Mouse (Mus musculus): ENCODE measurements around the gene Olfr316. TPM values are rescaled to one million over a fixed set of nuclear protein-coding genes. Genes with fewer than 3 reads are reported as not detected.

Olfr316 gene
- polyA plus RNA-seq, 1 experiment from 2014 or later = not detected

DNA sequence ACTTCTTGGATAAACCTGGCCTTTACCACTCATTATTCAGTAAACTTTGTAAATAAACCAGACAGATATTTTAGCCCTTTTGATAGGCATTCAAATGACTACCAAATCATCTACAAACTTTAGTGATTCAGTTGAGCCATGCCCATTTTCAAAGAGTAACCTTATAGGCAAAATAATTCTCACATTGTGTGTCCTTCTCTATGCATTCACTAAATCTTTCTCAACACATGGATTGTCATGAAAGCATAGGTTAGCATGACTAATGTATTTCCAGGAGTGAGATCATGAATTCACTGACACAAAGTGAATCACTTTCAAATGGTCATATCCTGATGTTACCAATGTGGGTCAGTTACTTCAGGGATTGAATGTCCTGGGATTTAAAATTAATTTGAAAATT is 20.4 kb downstream of the Olfr316 start, which contains the start of gene Olfr315:
Olfr315 (plus strand) TSS at position 301 of the 400 bp plus-strand sequence.
- no peak for ATAC-seq
- H3K9ac ChIP-seq (ENCODE audit: low read depth, low read length) = no peak within 1 kb of the TSS

GRCm38 (mm10) chr11:58782480-58783089 is 30.1 kb downstream of the Olfr316 start, which contains the start of gene Olfr314:
Olfr314 (plus strand) TSS chr11:58782952.
- H3K27ac ChIP-seq (ENCODE audit: low read depth, low read length) = no peak within 1 kb of the TSS
- H3K36me3 ChIP-seq (ENCODE audit: control insufficient read depth, insufficient read depth, low read length) = no peaks in the 10 kb centered on the region
- H3K9me3 ChIP-seq (ENCODE audit: control insufficient read depth, low read length) = no peaks in the 10 kb centered on the region
- H3K4me2 ChIP-seq (ENCODE audit: low read length) = no peak within 1 kb of the TSS
- WGBS = 86% methylated on average over 6 of the region's 6 CpGs
- no peaks in the 10 kb centered on the region for H3K4me1 ChIP-seq (ENCODE audit: control insufficient read depth, insufficient read depth, low read depth, low read length)
- H3K4me3 ChIP-seq (ENCODE audit: low read length) = no peak within 1 kb of the TSS
- H3K9ac ChIP-seq (ENCODE audit: low read depth, low read length) = no peak within 1 kb of the TSS
- no peaks in the 10 kb centered on the region for H3K27me3 ChIP-seq (replicated peaks; ENCODE audit: control insufficient read depth, insufficient read depth, low read length)
- no peak for ATAC-seq

More for the DNA sequence above, 20.4 kb downstream of the Olfr316 start, which contains the start of gene Olfr315:
- H3K4me3 ChIP-seq (ENCODE audit: low read length) = no peak within 1 kb of the TSS
- H3K27ac ChIP-seq (ENCODE audit: low read depth, low read length) = no peak within 1 kb of the TSS
- H3K4me1 ChIP-seq (ENCODE audit: control insufficient read depth, insufficient read depth, low read depth, low read length) = no peaks in the 10 kb centered on the region
- no peak within 1 kb of the TSS for H3K4me2 ChIP-seq (ENCODE audit: low read length)
- no peaks in the 10 kb centered on the region for H3K9me3 ChIP-seq (ENCODE audit: control insufficient read depth, low read length)
- H3K27me3 ChIP-seq (replicated peaks; ENCODE audit: control insufficient read depth, insufficient read depth, low read length) = no peaks in the 10 kb centered on the region
- no peaks in the 10 kb centered on the region for H3K36me3 ChIP-seq (ENCODE audit: control insufficient read depth, insufficient read depth, low read length)

GRCm38 (mm10) chr11:58784182-58784581 is 31.6 kb downstream of the Olfr316 start:
- no peak overlapping the region for H3K4me2 ChIP-seq (ENCODE audit: low read length)
- H3K36me3 ChIP-seq (ENCODE audit: control insufficient read depth, insufficient read depth, low read length) = no peaks in the 10 kb centered on the region
- H3K9me3 ChIP-seq (ENCODE audit: control insufficient read depth, low read length) = no peaks in the 10 kb centered on the region
- H3K4me3 ChIP-seq (ENCODE audit: low read length) = no peak overlapping the region
- ATAC-seq = no peak
- H3K27me3 ChIP-seq (replicated peaks; ENCODE audit: control insufficient read depth, insufficient read depth, low read length) = no peaks in the 10 kb centered on the region
- H3K4me1 ChIP-seq (ENCODE audit: control insufficient read depth, insufficient read depth, low read depth, low read length) = no peaks in the 10 kb centered on the region
- H3K27ac ChIP-seq (ENCODE audit: low read depth, low read length) = no peak overlapping the region
- WGBS = 79% methylated on average over 2 of the region's 2 CpGs
- no peak overlapping the region for H3K9ac ChIP-seq (ENCODE audit: low read depth, low read length)

GRCm38 (mm10) chr11:58787651-58788050 is 35.1 kb downstream of the Olfr316 start:
- H3K4me1 ChIP-seq (ENCODE audit: control insufficient read depth, insufficient read depth, low read depth, low read length) = no peaks in the 10 kb centered on the region
- WGBS = 90% methylated on average over 10 of the region's 10 CpGs
- H3K4me3 ChIP-seq (ENCODE audit: low read length) = no peak overlapping the region
- no peak overlapping the region for H3K27ac ChIP-seq (ENCODE audit: low read depth, low read length)
- H3K9ac ChIP-seq (ENCODE audit: low read depth, low read length) = no peak overlapping the region
- H3K27me3 ChIP-seq (replicated peaks; ENCODE audit: control insufficient read depth, insufficient read depth, low read length) = no peaks in the 10 kb centered on the region
- H3K36me3 ChIP-seq (ENCODE audit: control insufficient read depth, insufficient read depth, low read length) = no peaks in the 10 kb centered on the region
- no peaks in the 10 kb centered on the region for H3K9me3 ChIP-seq (ENCODE audit: control insufficient read depth, low read length)
- H3K4me2 ChIP-seq (ENCODE audit: low read length) = no peak overlapping the region
- ATAC-seq = no peak

DNA sequence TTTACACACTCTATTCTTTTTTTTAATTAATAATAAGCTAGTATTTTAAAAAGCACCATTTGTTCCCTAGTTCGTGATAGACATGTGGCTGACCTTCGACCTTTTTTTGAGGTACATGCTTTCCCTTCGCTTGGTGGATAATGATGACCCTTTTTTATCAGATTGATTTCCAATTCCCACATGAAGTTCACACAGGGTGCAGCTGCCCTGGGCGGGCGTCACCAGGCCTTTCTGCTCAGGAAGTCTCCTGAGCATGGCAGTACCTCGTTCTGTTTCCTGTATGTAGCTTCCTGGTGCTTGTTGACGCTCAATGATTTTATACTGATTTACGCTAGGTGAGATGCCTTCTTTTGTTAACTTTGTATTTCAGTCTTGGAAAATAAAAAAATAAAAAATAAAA is 35.8 kb downstream of the Olfr316 start:
- H3K27me3 ChIP-seq (replicated peaks; ENCODE audit: control insufficient read depth, insufficient read depth, low read length) = no peaks in the 10 kb centered on the region
- no peaks in the 10 kb centered on the region for H3K9me3 ChIP-seq (ENCODE audit: control insufficient read depth, low read length)
- no peak overlapping the region for H3K4me2 ChIP-seq (ENCODE audit: low read length)
- no peak for ATAC-seq
- no peaks in the 10 kb centered on the region for H3K36me3 ChIP-seq (ENCODE audit: control insufficient read depth, insufficient read depth, low read length)
- H3K27ac ChIP-seq (ENCODE audit: low read depth, low read length) = no peak overlapping the region
- 83% methylated on average over 8 of the region's 8 CpGs for WGBS
- no peak overlapping the region for H3K4me3 ChIP-seq (ENCODE audit: low read length)
- H3K9ac ChIP-seq (ENCODE audit: low read depth, low read length) = no peak overlapping the region
- H3K4me1 ChIP-seq (ENCODE audit: control insufficient read depth, insufficient read depth, low read depth, low read length) = no peaks in the 10 kb centered on the region

DNA sequence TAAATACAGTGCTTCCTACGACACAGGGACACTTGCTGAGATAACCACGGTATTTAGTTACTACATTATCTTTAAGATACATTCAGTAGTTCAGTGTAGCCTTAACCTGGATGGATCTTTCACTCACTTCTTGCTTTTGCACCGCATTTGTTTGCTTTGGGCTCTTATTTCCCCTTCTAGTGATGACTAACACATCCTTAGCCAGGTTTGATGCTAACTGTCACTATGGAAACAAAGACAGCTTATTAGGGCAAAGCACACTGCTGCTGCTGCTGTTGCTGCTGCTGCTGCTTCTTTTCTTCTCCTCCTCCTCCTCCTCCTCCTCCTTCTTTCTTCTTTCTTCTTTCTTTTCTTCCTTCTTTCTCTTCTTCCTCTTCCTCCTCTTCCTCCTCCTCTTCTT is 37.0 kb downstream of the Olfr316 start:
- Histone ChIP-seq H3K9ac (ENCODE audit: low read depth, low read length) (no peak overlapping the region), H3K4me2 (ENCODE audit: low read length) (no peak overlapping the region), H3K4me3 (ENCODE audit: low read length) (no peak overlapping the region), H3K9me3 (ENCODE audit: control insufficient read depth, low read length) (no peaks in the 10 kb centered on the region), H3K27ac (ENCODE audit: low read depth, low read length) (no peak overlapping the region), H3K27me3 (replicated peaks; ENCODE audit: control insufficient read depth, insufficient read depth, low read length) (no peaks in the 10 kb centered on the region), H3K36me3 (ENCODE audit: control insufficient read depth, insufficient read depth, low read length) (no peaks in the 10 kb centered on the region), H3K4me1 (ENCODE audit: control insufficient read depth, insufficient read depth, low read depth, low read length) (no peaks in the 10 kb centered on the region)
- ATAC-seq = no peak
- 25% methylated on average over 3 of the region's 3 CpGs for WGBS

GRCm38 (mm10) chr11:58790053-58790452 is 37.5 kb downstream of the Olfr316 start:
- Histone ChIP-seq H3K9ac (ENCODE audit: low read depth, low read length) (no peak overlapping the region), H3K4me3 (ENCODE audit: low read length) (no peak overlapping the region), H3K27ac (ENCODE audit: low read depth, low read length) (no peak overlapping the region), H3K9me3 (ENCODE audit: control insufficient read depth, low read length) (no peaks in the 10 kb centered on the region), H3K27me3 (replicated peaks; ENCODE audit: control insufficient read depth, insufficient read depth, low read length) (no peaks in the 10 kb centered on the region), H3K36me3 (ENCODE audit: control insufficient read depth, insufficient read depth, low read length) (no peaks in the 10 kb centered on the region), H3K4me1 (ENCODE audit: control insufficient read depth, insufficient read depth, low read depth, low read length) (no peaks in the 10 kb centered on the region), H3K4me2 (ENCODE audit: low read length) (no peak overlapping the region)
- 51% methylated on average over 2 of the region's 2 CpGs for WGBS
- no peak for ATAC-seq

GRCm38 (mm10) chr11:58790646-58791045 is 38.1 kb downstream of the Olfr316 start:
- no peaks in the 10 kb centered on the region for H3K36me3 ChIP-seq (ENCODE audit: control insufficient read depth, insufficient read depth, low read length)
- no peak overlapping the region for H3K4me3 ChIP-seq (ENCODE audit: low read length)
- no peaks in the 10 kb centered on the region for H3K27me3 ChIP-seq (replicated peaks; ENCODE audit: control insufficient read depth, insufficient read depth, low read length)
- H3K4me2 ChIP-seq (ENCODE audit: low read length) = no peak overlapping the region
- H3K4me1 ChIP-seq (ENCODE audit: control insufficient read depth, insufficient read depth, low read depth, low read length) = no peaks in the 10 kb centered on the region
- ATAC-seq = no peak
- H3K9ac ChIP-seq (ENCODE audit: low read depth, low read length) = no peak overlapping the region
- H3K9me3 ChIP-seq (ENCODE audit: control insufficient read depth, low read length) = no peaks in the 10 kb centered on the region
- no peak overlapping the region for H3K27ac ChIP-seq (ENCODE audit: low read depth, low read length)
- 85% methylated on average over 6 of the region's 6 CpGs for WGBS

DNA sequence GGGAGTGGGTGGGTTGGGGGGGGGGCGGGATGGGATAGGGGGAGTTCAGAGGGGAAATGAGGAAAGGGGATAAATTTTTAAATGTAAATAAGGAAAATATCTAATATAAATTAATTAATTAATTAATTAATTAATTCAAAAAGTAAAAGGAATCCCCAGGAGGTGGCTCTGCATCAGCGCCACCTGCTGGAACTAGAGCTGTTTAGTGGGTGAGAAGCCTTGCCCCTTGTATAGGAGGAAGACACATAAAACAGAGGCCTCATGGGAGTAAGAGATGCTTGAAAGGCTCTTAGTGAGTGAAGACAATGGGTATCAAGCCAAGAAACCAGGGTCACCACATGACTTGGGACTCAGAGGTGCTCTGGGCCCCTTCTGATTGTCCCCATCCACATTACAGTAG is 43.3 kb downstream of the Olfr316 start:
- H3K27ac ChIP-seq (ENCODE audit: low read depth, low read length) = no peak overlapping the region
- H3K4me2 ChIP-seq (ENCODE audit: low read length) = no peak overlapping the region
- no peaks in the 10 kb centered on the region for H3K9me3 ChIP-seq (ENCODE audit: control insufficient read depth, low read length)
- no peaks in the 10 kb centered on the region for H3K36me3 ChIP-seq (ENCODE audit: control insufficient read depth, insufficient read depth, low read length)
- 89% methylated on average over 2 of the region's 2 CpGs for WGBS
- no peak for ATAC-seq
- H3K9ac ChIP-seq (ENCODE audit: low read depth, low read length) = no peak overlapping the region
- H3K4me1 ChIP-seq (ENCODE audit: control insufficient read depth, insufficient read depth, low read depth, low read length) = no peaks in the 10 kb centered on the region
- no peak overlapping the region for H3K4me3 ChIP-seq (ENCODE audit: low read length)
- H3K27me3 ChIP-seq (replicated peaks; ENCODE audit: control insufficient read depth, insufficient read depth, low read length) = no peaks in the 10 kb centered on the region
